Mouse (Mus musculus) small intestine, adult 2 months (tissue): Measurements from ENCODE around the gene Hfe2.

Experiments used
- CTCF ChIP-seq: fragments of 200-500 bp; IDR thresholded peaks from 2 replicates; pipeline ENCODE4 v1.5.1; 2012; ENCODE audit warnings: low read depth, mild to moderate bottlenecking, control low read depth, inconsistent platforms, low read length, moderate library complexity, mixed read lengths; ENCODE audit not compliant: insufficient replicate concordance, insufficient read length; ENCODE audit errors: extremely low read depth
- POLR2A ChIP-seq: fragments of 200-500 bp; IDR thresholded peaks from 2 replicates; pipeline ENCODE4 v1.6.1; 2012; ENCODE audit warnings: low read depth, mild to moderate bottlenecking, control low read depth, inconsistent platforms, low read length, moderate library complexity

GRCm38 (mm10) chr3:96534300-96534699 is 9.3 kb downstream of the Hfe2 start:
- TF ChIP-seq POLR2A (no peak), CTCF (no peak)
